Mouse (Mus musculus): Measurements from ENCODE around the gene Dnase1l2.

Gene Dnase1l2

GRCm38 (mm10) chr17:24442632-24443155 lies at the start of gene Dnase1l2:
Gene Dnase1l2 (minus strand): TSS chr17:24443105.
- in situ Hi-C loops (cut with MboI; ENCODE audit: low sequenced_read_pairs) = no loop called here

GRCm38 (mm10) chr17:24490399-24490798 lies 47.5 kb upstream of the Dnase1l2 start:
- in situ Hi-C loops (cut with MboI; ENCODE audit: low sequenced_read_pairs) = no loop called here

GRCm38 (mm10) chr17:24489265-24490030 lies 46.5 kb upstream of the Dnase1l2 start:
- in situ Hi-C loops (cut with MboI; ENCODE audit: low sequenced_read_pairs) = no loop called here

GRCm38 (mm10) chr17:24488662-24489264 lies 45.9 kb upstream of the Dnase1l2 start:
- in situ Hi-C loops (cut with MboI; ENCODE audit: low sequenced_read_pairs) = no loop called here

- in situ Hi-C loops (cut with MboI; ENCODE audit: low sequenced_read_pairs) = no loop called here
These were observed 45.3 kb upstream of the Dnase1l2 start, which contains the start of gene Caskin1 for GRCm38 (mm10) chr17:24488186-24488661. Gene Caskin1 (plus strand): TSS chr17:24488601.

- in situ Hi-C loops (cut with MboI; ENCODE audit: low sequenced_read_pairs) = no loop called here
These were observed 42.4 kb upstream of the Dnase1l2 start for GRCm38 (mm10) chr17:24485090-24485860.

GRCm38 (mm10) chr17:24483495-24483894 lies 40.6 kb upstream of the Dnase1l2 start:
- in situ Hi-C loops (cut with MboI; ENCODE audit: low sequenced_read_pairs) = no loop called here

GRCm38 (mm10) chr17:24481027-24481815 lies 38.3 kb upstream of the Dnase1l2 start:
- in situ Hi-C loops (cut with MboI; ENCODE audit: low sequenced_read_pairs) = no loop called here

- in situ Hi-C loops (cut with MboI; ENCODE audit: low sequenced_read_pairs) = no loop called here
These were observed 37.4 kb upstream of the Dnase1l2 start for GRCm38 (mm10) chr17:24480201-24480826.

- in situ Hi-C loops (cut with MboI; ENCODE audit: low sequenced_read_pairs) = no loop called here
These were observed 36.5 kb upstream of the Dnase1l2 start for GRCm38 (mm10) chr17:24479431-24479830.

- in situ Hi-C loops (cut with MboI; ENCODE audit: low sequenced_read_pairs) = no loop called here
These were observed 35.9 kb upstream of the Dnase1l2 start, which contains the start of gene Mlst8 for GRCm38 (mm10) chr17:24478663-24479380. Gene Mlst8 (minus strand): TSS chr17:24479078.

- in situ Hi-C loops (cut with MboI; ENCODE audit: low sequenced_read_pairs) = no loop called here
These were observed 35.2 kb upstream of the Dnase1l2 start for GRCm38 (mm10) chr17:24477985-24478600.

- in situ Hi-C loops (cut with MboI; ENCODE audit: low sequenced_read_pairs) = no loop called here
These were observed 34.4 kb upstream of the Dnase1l2 start for GRCm38 (mm10) chr17:24477053-24477984.

GRCm38 (mm10) chr17:24476022-24476776 lies 33.3 kb upstream of the Dnase1l2 start:
- in situ Hi-C loops (cut with MboI; ENCODE audit: low sequenced_read_pairs) = no loop called here

- in situ Hi-C loops (cut with MboI; ENCODE audit: low sequenced_read_pairs) = no loop called here
These were observed 32.7 kb upstream of the Dnase1l2 start for GRCm38 (mm10) chr17:24475586-24475985.

GRCm38 (mm10) chr17:24474557-24474956 lies 31.7 kb upstream of the Dnase1l2 start:
- in situ Hi-C loops (cut with MboI; ENCODE audit: low sequenced_read_pairs) = no loop called here

Data from CH12F3 (cell line).